8 mouse cellular contexts compared by ENCODE assay signal in genomic region chr7:128860141-128860540, GRCm38 (mm10).
DNase-seq lines count a peak whose midpoint lies in the region; ATAC-seq and TF ChIP-seq lines count a peak whose summit lies in the region.

No protein-coding gene starts in this region.

- H3K27me3 ChIP-seq in kidney, postnatal 0 days (ENCODE audit: insufficient read depth, low read length) = no peaks in the 10 kb centered on the region
- no peaks in the 10 kb centered on the region for H3K27me3 ChIP-seq in liver, embryonic 11.5 days (replicated peaks; ENCODE audit: control insufficient read depth, insufficient read depth, low read length)

- H3K4me1 ChIP-seq in kidney, postnatal 0 days (replicated peaks; ENCODE audit: insufficient read depth, low read length) = no peaks in the 10 kb centered on the region
- no peaks in the 10 kb centered on the region for H3K4me1 ChIP-seq in liver, embryonic 11.5 days (replicated peaks; ENCODE audit: control insufficient read depth, insufficient read depth, low read length)

- peak; percentile 92 for TF ChIP-seq CTCF in kidney, postnatal 0 days (IDR thresholded peaks at IDR 0.05; ENCODE audit: low read depth)

- no peak overlapping the region for H3K27ac ChIP-seq in kidney, postnatal 0 days
- no peak overlapping the region for H3K27ac ChIP-seq in liver, embryonic 11.5 days (ENCODE audit: low read depth, low read length)

- peak; percentile 46 for DNase-seq in spleen, adult 12 weeks (ENCODE audit: low spot score)
- no peak for DNase-seq in spleen, postnatal 36 days (ENCODE audit: low spot score in 2 of 2)
- DNase-seq in cerebellum, adult 9-10 months = peak; percentile 26
- peak; percentile 25 to 69 for DNase-seq in frontal cortex, postnatal 14 days (ENCODE audit: low spot score in 2 of 2)
- DNase-seq in kidney, postnatal 0 days (ENCODE audit: low spot score) = peak; percentile 82
- peak; percentile 55 for DNase-seq in liver, embryonic 11.5 days (ENCODE audit: low spot score)
- peak; percentile 33 for DNase-seq in ovary, postnatal 14 days (ENCODE audit: low spot score)
- peak; percentile 78 for DNase-seq in thymus, postnatal 4 days

- no peaks in the 10 kb centered on the region for H3K9me3 ChIP-seq in kidney, postnatal 0 days (replicated peaks; ENCODE audit: low read length)
- no peaks in the 10 kb centered on the region for H3K9me3 ChIP-seq in liver, embryonic 11.5 days (ENCODE audit: control insufficient read depth, low read length)

- H3K4me3 ChIP-seq in kidney, postnatal 0 days (replicated peaks; ENCODE audit: low read depth, low read length) = no peak overlapping the region
- H3K4me3 ChIP-seq in liver, embryonic 11.5 days (ENCODE audit: low read depth, low read length) = no peak overlapping the region

- no peaks in the 10 kb centered on the region for H3K36me3 ChIP-seq in kidney, postnatal 0 days (ENCODE audit: insufficient read depth, low read length)
- H3K36me3 ChIP-seq in liver, embryonic 11.5 days (ENCODE audit: control insufficient read depth, insufficient read depth, low read length) = no peaks in the 10 kb centered on the region

- 10% methylated on average over 3 of the region's 3 CpGs for WGBS in kidney, postnatal 0 days
- 4% methylated on average over 3 of the region's 3 CpGs for WGBS in liver, embryonic 11.5 days

- H3K9ac ChIP-seq in kidney, postnatal 0 days (ENCODE audit: low read depth, low read length) = no peak overlapping the region
- no peak overlapping the region for H3K9ac ChIP-seq in liver, embryonic 11.5 days (ENCODE audit: low read depth, low read length)

- ATAC-seq in kidney, postnatal 0 days (replicated peaks; ENCODE audit: low FRiP score, low read depth) = no peak
- ATAC-seq in liver, embryonic 11.5 days (replicated peaks; ENCODE audit: low FRiP score) = peak; percentile 78

- H3K4me2 ChIP-seq in kidney, postnatal 0 days (ENCODE audit: low read length) = no peak overlapping the region
- H3K4me2 ChIP-seq in liver, embryonic 11.5 days = no peak overlapping the region

Comparison
In these comparisons a context has a peak if more than half of its experiments do, and no peak if none do; other contexts are left out.
1. DNase-seq: peak in spleen, adult 12 weeks (single experiment), cerebellum, adult 9-10 months (single experiment), frontal cortex, postnatal 14 days (2 of 2), kidney, postnatal 0 days (single experiment), liver, embryonic 11.5 days (single experiment), ovary, postnatal 14 days (single experiment) and thymus, postnatal 4 days (single experiment); none in spleen, postnatal 36 days (0 of 2).